Mouse (Mus musculus): ENCODE results near the gene Abcb6.

Abcb6 gene

GRCm38 (mm10) chr1:75208967-75209678, 28.9 kb upstream of the Abcb6 start:
- no peak for DNase-seq (ENCODE audit: low spot score in 2 of 2)

GRCm38 (mm10) chr1:75201236-75201635, 21.0 kb upstream of the Abcb6 start:
- no peak for DNase-seq (ENCODE audit: low spot score in 2 of 2)

- peak in 1 of 2 experiments; percentile 47 for DNase-seq (ENCODE audit: low spot score in 2 of 2)
These were observed 12.3 kb upstream of the Abcb6 start for GRCm38 (mm10) chr1:75192452-75192851.

GRCm38 (mm10) chr1:75191622-75192402, 11.6 kb upstream of the Abcb6 start, which contains the start of the genes Ankzf1 and Atg9a:
TSS of gene Ankzf1 (plus strand) at chr1:75192151.
TSS of gene Atg9a (minus strand) at chr1:75192196.
- peak; percentile 95 to 97 for DNase-seq (ENCODE audit: low spot score in 2 of 2)

- no peak for DNase-seq (ENCODE audit: low spot score in 2 of 2)
These were observed 11.0 kb upstream of the Abcb6 start for GRCm38 (mm10) chr1:75191258-75191621.

- DNase-seq (ENCODE audit: low spot score in 2 of 2): no peak
These were observed 10.4 kb upstream of the Abcb6 start for GRCm38 (mm10) chr1:75190577-75190976.

- no peak for DNase-seq (ENCODE audit: low spot score in 2 of 2)
These were observed 7.8 kb upstream of the Abcb6 start for GRCm38 (mm10) chr1:75187914-75188483.

- DNase-seq (ENCODE audit: low spot score in 2 of 2): no peak
These were observed 6.9 kb upstream of the Abcb6 start for GRCm38 (mm10) chr1:75187126-75187525.

- DNase-seq (ENCODE audit: low spot score in 2 of 2): no peak
These were observed 5.3 kb upstream of the Abcb6 start for GRCm38 (mm10) chr1:75185495-75185894.

- no peak for DNase-seq (ENCODE audit: low spot score in 2 of 2)
These were observed 2.0 kb upstream of the Abcb6 start for GRCm38 (mm10) chr1:75182160-75182559.

GRCm38 (mm10) chr1:75181377-75181870, 1.2 kb upstream of the Abcb6 start:
- no peak for DNase-seq (ENCODE audit: low spot score in 2 of 2)

- DNase-seq (ENCODE audit: low spot score in 2 of 2): no peak
These were observed 549 bp upstream of the Abcb6 start for GRCm38 (mm10) chr1:75180741-75181140.

GRCm38 (mm10) chr1:75179334-75180104, 673 bp downstream of the Abcb6 start:
- peak; percentile 49 for DNase-seq (ENCODE audit: low spot score in 2 of 2)

GRCm38 (mm10) chr1:75168472-75169464, 11.4 kb downstream of the Abcb6 start, which contains the start of gene Zfand2b:
TSS of gene Zfand2b (plus strand) at chr1:75168646.
- peak; percentile 95 for DNase-seq (ENCODE audit: low spot score in 2 of 2)

GRCm38 (mm10) chr1:75168093-75168471, 12.1 kb downstream of the Abcb6 start:
- no peak for DNase-seq (ENCODE audit: low spot score in 2 of 2)

- DNase-seq (ENCODE audit: low spot score in 2 of 2): no peak
These were observed 20.0 kb downstream of the Abcb6 start for GRCm38 (mm10) chr1:75160256-75160617.

- DNase-seq (ENCODE audit: low spot score in 2 of 2): no peak
These were observed 20.5 kb downstream of the Abcb6 start for GRCm38 (mm10) chr1:75159540-75160255.

GRCm38 (mm10) chr1:75158990-75159389, 21.2 kb downstream of the Abcb6 start:
- no peak for DNase-seq (ENCODE audit: low spot score in 2 of 2)

GRCm38 (mm10) chr1:75155837-75156236, 24.4 kb downstream of the Abcb6 start:
- no peak for DNase-seq (ENCODE audit: low spot score in 2 of 2)

- DNase-seq (ENCODE audit: low spot score in 2 of 2): no peak
These were observed 31.5 kb downstream of the Abcb6 start for GRCm38 (mm10) chr1:75148727-75149126.
